Mouse (Mus musculus): ENCODE results near the gene Epsti1. TPM values are rescaled to one million over a fixed set of nuclear protein-coding genes. Genes with fewer than 3 reads are reported as not detected.

Epsti1 gene
- total and polyA plus RNA-seq, 3 experiments: not detected

- DNase-seq (ENCODE audit: low read depth, low spot score): peak; percentile 3
- Histone ChIP-seq H3K4me3 (ENCODE audit: control insufficient read depth in 1 of 2, insufficient read depth in 1 of 2, low read depth in 2 of 2, low read length in 2 of 2) (no peak overlapping the region), H3K27me3 (ENCODE audit: control insufficient read depth in 1 of 2, insufficient read depth in 2 of 2, low read length in 2 of 2) (no peaks in the 10 kb centered on the region), H3K36me3 (ENCODE audit: control insufficient read depth in 1 of 2, insufficient read depth in 2 of 2, low read length in 2 of 2) (no peaks in the 10 kb centered on the region), H3K9me3 (replicated peaks; ENCODE audit: insufficient read depth, low read length) (no peaks in the 10 kb centered on the region), H3K27ac (ENCODE audit: control insufficient read depth, low read depth, low read length) (no peak overlapping the region), H3K4me1 (ENCODE audit: control insufficient read depth in 1 of 2, insufficient read depth in 2 of 2, low read length in 2 of 2) (no peaks in the 10 kb centered on the region), H3K79me2 (ENCODE audit: control insufficient read depth, insufficient read depth, low read length, poor library complexity) (no peaks in the 10 kb centered on the region), H3K9ac (ENCODE audit: control insufficient read depth, low read depth, low read length, poor library complexity, severe bottlenecking) (no peak overlapping the region)
- no peak for TF ChIP-seq USF2 (IDR thresholded peaks at IDR 0.05; ENCODE audit: borderline replicate concordance in 1 of 2, insufficient read depth in 1 of 2, low read depth in 1 of 2, low read length in 2 of 2)
Observed at GRCm38 (mm10) chr14:77932150-77933047, 28.4 kb downstream of the Epsti1 start.

- H3K9me3 ChIP-seq (replicated peaks; ENCODE audit: insufficient read depth, low read length): no peaks in the 10 kb centered on the region
Observed at GRCm38 (mm10) chr14:77933243-77933642, 29.2 kb downstream of the Epsti1 start.

GRCm38 (mm10) chr14:77934431-77934830, 30.4 kb downstream of the Epsti1 start:
- no peaks in the 10 kb centered on the region for H3K9me3 ChIP-seq (replicated peaks; ENCODE audit: insufficient read depth, low read length)
- H3K27ac ChIP-seq (ENCODE audit: control insufficient read depth, low read depth, low read length): no peak overlapping the region
- no peak for DNase-seq (ENCODE audit: low read depth, low spot score)
- H3K79me2 ChIP-seq (ENCODE audit: control insufficient read depth, insufficient read depth, low read length, poor library complexity): no peaks in the 10 kb centered on the region
- H3K36me3 ChIP-seq (ENCODE audit: control insufficient read depth in 1 of 2, insufficient read depth in 2 of 2, low read length in 2 of 2): no peaks in the 10 kb centered on the region
- TF ChIP-seq RAD21 (IDR thresholded peaks at IDR 0.05; ENCODE audit: low read depth, low read length) (no peak), RCOR1 (IDR thresholded peaks at IDR 0.05; ENCODE audit: low read depth, low read length) (no peak)
- H3K4me3 ChIP-seq (ENCODE audit: control insufficient read depth in 1 of 2, insufficient read depth in 1 of 2, low read depth in 2 of 2, low read length in 2 of 2): no peak overlapping the region
- no peak overlapping the region for H3K9ac ChIP-seq (ENCODE audit: control insufficient read depth, low read depth, low read length, poor library complexity, severe bottlenecking)
- no peaks in the 10 kb centered on the region for H3K27me3 ChIP-seq (ENCODE audit: control insufficient read depth in 1 of 2, insufficient read depth in 2 of 2, low read length in 2 of 2)
- no peaks in the 10 kb centered on the region for H3K4me1 ChIP-seq (ENCODE audit: control insufficient read depth in 1 of 2, insufficient read depth in 2 of 2, low read length in 2 of 2)

More at GRCm38 (mm10) chr14:77933243-77933642, 29.2 kb downstream of the Epsti1 start:
- H3K27me3 ChIP-seq (ENCODE audit: control insufficient read depth in 1 of 2, insufficient read depth in 2 of 2, low read length in 2 of 2): no peaks in the 10 kb centered on the region
- no peak for DNase-seq (ENCODE audit: low read depth, low spot score)
- H3K4me1 ChIP-seq (ENCODE audit: control insufficient read depth in 1 of 2, insufficient read depth in 2 of 2, low read length in 2 of 2): no peaks in the 10 kb centered on the region
- H3K27ac ChIP-seq (ENCODE audit: control insufficient read depth, low read depth, low read length): no peak overlapping the region
- no peak overlapping the region for H3K4me3 ChIP-seq (ENCODE audit: control insufficient read depth in 1 of 2, insufficient read depth in 1 of 2, low read depth in 2 of 2, low read length in 2 of 2)
- TF ChIP-seq POLR2AphosphoS2 (IDR thresholded peaks at IDR 0.05; ENCODE audit: low read length): no peak
- H3K79me2 ChIP-seq (ENCODE audit: control insufficient read depth, insufficient read depth, low read length, poor library complexity): no peaks in the 10 kb centered on the region
- H3K9ac ChIP-seq (ENCODE audit: control insufficient read depth, low read depth, low read length, poor library complexity, severe bottlenecking): no peak overlapping the region
- H3K36me3 ChIP-seq (ENCODE audit: control insufficient read depth in 1 of 2, insufficient read depth in 2 of 2, low read length in 2 of 2): no peaks in the 10 kb centered on the region

- Histone ChIP-seq H3K79me2 (ENCODE audit: control insufficient read depth, insufficient read depth, low read length, poor library complexity) (no peaks in the 10 kb centered on the region), H3K27ac (ENCODE audit: control insufficient read depth, low read depth, low read length) (no peak overlapping the region)
- no peak for TF ChIP-seq ETS1 (IDR thresholded peaks at IDR 0.05; ENCODE audit: low read depth, low read length)
- no peak for TF ChIP-seq MXI1 (IDR thresholded peaks at IDR 0.05; ENCODE audit: low read depth, low read length)
- no peak for TF ChIP-seq SIN3A (IDR thresholded peaks at IDR 0.05; ENCODE audit: low read length)
Observed at GRCm38 (mm10) chr14:77941105-77941504, 37.1 kb downstream of the Epsti1 start.

More at GRCm38 (mm10) chr14:77941105-77941504, 37.1 kb downstream of the Epsti1 start:
- H3K27me3 ChIP-seq (ENCODE audit: control insufficient read depth in 1 of 2, insufficient read depth in 2 of 2, low read length in 2 of 2): no peaks in the 10 kb centered on the region
- no peaks in the 10 kb centered on the region for H3K9me3 ChIP-seq (replicated peaks; ENCODE audit: insufficient read depth, low read length)
- no peak overlapping the region for H3K4me3 ChIP-seq (ENCODE audit: control insufficient read depth in 1 of 2, insufficient read depth in 1 of 2, low read depth in 2 of 2, low read length in 2 of 2)
- H3K9ac ChIP-seq (ENCODE audit: control insufficient read depth, low read depth, low read length, poor library complexity, severe bottlenecking): no peak overlapping the region
- no peaks in the 10 kb centered on the region for H3K36me3 ChIP-seq (ENCODE audit: control insufficient read depth in 1 of 2, insufficient read depth in 2 of 2, low read length in 2 of 2)
- no peaks in the 10 kb centered on the region for H3K4me1 ChIP-seq (ENCODE audit: control insufficient read depth in 1 of 2, insufficient read depth in 2 of 2, low read length in 2 of 2)
- DNase-seq (ENCODE audit: low read depth, low spot score): no peak
